ENCODE assay signal across 21 mouse cellular contexts in the genomic region with DNA sequence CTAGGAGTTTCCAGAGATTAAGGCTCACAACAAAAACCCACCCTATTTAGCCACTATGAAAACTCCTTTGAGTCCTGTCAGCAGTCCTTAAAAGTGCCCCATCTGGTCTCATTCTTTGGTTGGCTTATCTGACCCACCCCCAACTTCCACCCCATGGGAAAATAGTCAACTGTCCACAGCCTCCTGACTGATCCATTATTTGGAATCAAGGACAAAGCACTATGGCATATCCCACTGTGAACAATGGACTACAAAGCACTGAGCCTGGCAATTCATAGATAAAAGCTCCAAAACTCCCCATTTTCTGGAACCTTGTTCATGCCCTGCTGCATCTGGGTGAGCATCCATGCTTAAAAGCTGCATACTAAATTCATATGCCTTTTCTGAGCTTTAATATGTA. TPM values are rescaled to one million over a fixed set of nuclear protein-coding genes. Genes with fewer than 3 reads are reported as not detected.
DNase-seq lines count a peak whose midpoint lies in the region; ATAC-seq and TF ChIP-seq lines count a peak whose summit lies in the region.
"Had no signal": no experiment of that assay in that cellular context is flagged by ENCODE, and none has a peak within 500 bp of the region (broad histone marks: within the 10 kb centered on the region; RNA-seq: fewer than 3 reads in every experiment).

No protein-coding gene starts in this region.

- no peaks in the 10 kb centered on the region for H3K36me3 ChIP-seq in hindbrain, embryonic 11.5 days (ENCODE audit: control insufficient read depth, insufficient read depth, low read length)
- H3K36me3 ChIP-seq in midbrain, embryonic 12.5 days, result no peaks in the 10 kb centered on the region
- H3K36me3 ChIP-seq: limb, embryonic 13.5 days had no signal

- no peaks in the 10 kb centered on the region for H3K9me3 ChIP-seq in hindbrain, embryonic 11.5 days (ENCODE audit: control insufficient read depth, low read length)
- H3K9me3 ChIP-seq in midbrain, embryonic 12.5 days, result peaks cover 14% of the 10 kb centered on the region; the same call in 1 of the 2 replicates

- no peaks in the 10 kb centered on the region for H3K27me3 ChIP-seq in hindbrain, embryonic 11.5 days (ENCODE audit: control insufficient read depth, insufficient read depth, low read length)
- no peaks in the 10 kb centered on the region for H3K27me3 ChIP-seq in midbrain, embryonic 12.5 days
- H3K27me3 ChIP-seq: limb, embryonic 13.5 days had no signal

- H3K4me1 ChIP-seq in hindbrain, embryonic 11.5 days (replicated peaks; ENCODE audit: control insufficient read depth, insufficient read depth, low read length), result no peaks in the 10 kb centered on the region
- 0 out of 2 replicates have a peak, but pooled peaks cover 6% of the 10 kb centered on the region for H3K4me1 ChIP-seq in midbrain, embryonic 12.5 days

- peak overlapping the region; percentile 19 for H3K4me2 ChIP-seq in hindbrain, embryonic 11.5 days (replicated peaks; ENCODE audit: low read depth, low read length)
- peak overlapping the region; percentile 41 for H3K4me2 ChIP-seq in midbrain, embryonic 12.5 days (replicated peaks)
- H3K4me2 ChIP-seq: limb, embryonic 13.5 days had no signal

- TF ChIP-seq CTCF in layer of hippocampus, adult 2 months (conservative IDR thresholded peaks at IDR 0.05), result no peak

- ATAC-seq in hindbrain, embryonic 11.5 days (ENCODE audit: low FRiP score), result peak; percentile 70
- peak; percentile 72 for ATAC-seq in midbrain, embryonic 12.5 days (ENCODE audit: low FRiP score, low read depth)
- ATAC-seq: Patski had no signal

- H3K9ac ChIP-seq in hindbrain, embryonic 11.5 days (ENCODE audit: low read depth, low read length), result peak overlapping the region; percentile 37; the same call in 1 of the 2 replicates
- 0 out of 2 replicates have a peak overlapping the region, but pooled peaks have one; percentile 20 for H3K9ac ChIP-seq in midbrain, embryonic 12.5 days (replicated peaks)
- H3K9ac ChIP-seq: limb, embryonic 13.5 days had no signal

- H3K4me3 ChIP-seq in hindbrain, embryonic 11.5 days (ENCODE audit: low read depth, low read length), result peak overlapping the region; percentile 16; the same call in 1 of the 2 replicates
- H3K4me3 ChIP-seq in midbrain, embryonic 12.5 days, result peak overlapping the region; percentile 20
- no peak overlapping the region for H3K4me3 ChIP-seq in layer of hippocampus, adult 2 months
- H3K4me3 ChIP-seq: heart, adult 2 months; limb, embryonic 13.5 days had no signal

- peak overlapping the region; percentile 89 for H3K27ac ChIP-seq in hindbrain, embryonic 11.5 days (ENCODE audit: low read depth, low read length)
- peak overlapping the region; percentile 86 for H3K27ac ChIP-seq in midbrain, embryonic 12.5 days (replicated peaks)
- no peak overlapping the region for H3K27ac ChIP-seq in layer of hippocampus, adult 2 months
- H3K27ac ChIP-seq: heart, adult 2 months; kidney, postnatal 0 days; limb, embryonic 13.5 days; stomach, postnatal 0 days had no signal

- DNase-seq in retina, postnatal 1 day, result peak; percentile 16
- no peak for DNase-seq in retina, embryonic 14.5 days (ENCODE audit: low spot score)
- DNase-seq in hindbrain, embryonic 11.5 days (ENCODE audit: low spot score), result peak; percentile 64
- no peak for DNase-seq in layer of hippocampus, adult 2 months (ENCODE audit: low spot score in 2 of 2)
- DNase-seq in urinary bladder, postnatal 36 days (ENCODE audit: low spot score in 2 of 2), result no peak
- DNase-seq in cerebellum, adult 11 months, result no peak
- no peak for DNase-seq in adrenal gland, postnatal 4 days (ENCODE audit: low spot score in 2 of 2)
- DNase-seq: B cell, adult 2 months; cerebellum, adult 11-12 months; heart, adult 2 months; heart, postnatal 10 days; lung, postnatal 36 days; right cerebral cortex, postnatal 14 days; thymus, postnatal 36 days had no signal

RNA-seq across cellular contexts. Expression of gene Mkrn3, which starts 3.8 kb away (rescaled TPM):
- polyA plus RNA-seq in hindbrain, embryonic 11.5 days (2014; fragmentation: Nextera tagmentation; extraction: Ambion mirVana), result 16.6 and 17.5 TPM in 2 replicates
- polyA plus RNA-seq in midbrain, embryonic 12.5 days (2016; fragmentation: Nextera tagmentation; extraction: Ambion mirVana), result 25.2 and 26.4 TPM in 2 replicates
- under 1 TPM; 0.76 to 0.84 TPM for total RNA-seq in layer of hippocampus, adult 2 months (2021)
- total RNA-seq in adrenal gland, postnatal 4 days (2021), result 1 to 10 TPM; 4.1 TPM
- total RNA-seq: monocyte, adult 5-6 weeks had no signal

RNA-seq across cellular contexts. Expression of gene Magel2, which starts 39.4 kb away (rescaled TPM):
- 9.5 and 11.3 TPM in 2 replicates for polyA plus RNA-seq in hindbrain, embryonic 11.5 days (2014; fragmentation: Nextera tagmentation; extraction: Ambion mirVana)
- 14.6 and 20.2 TPM in 2 replicates for polyA plus RNA-seq in midbrain, embryonic 12.5 days (2016; fragmentation: Nextera tagmentation; extraction: Ambion mirVana)
- 1 to 10 TPM; 1.2 to 1.3 TPM for total RNA-seq in layer of hippocampus, adult 2 months (2021)
- 10 to 100 TPM; 10.2 to 12.6 TPM for total RNA-seq in adrenal gland, postnatal 4 days (2021)
- total RNA-seq: gastrocnemius, adult 18-20 months; heart, adult 2 months; monocyte, adult 5-6 weeks had no signal
- polyA plus RNA-seq: Patski had no signal

RNA-seq across cellular contexts. Expression of gene Peg12, which starts 48.1 kb away (rescaled TPM):
- polyA plus RNA-seq in hindbrain, embryonic 11.5 days (2014; fragmentation: Nextera tagmentation; extraction: Ambion mirVana), result 70.1 and 74.3 TPM in 2 replicates
- 67.3 and 74.3 TPM in 2 replicates for polyA plus RNA-seq in midbrain, embryonic 12.5 days (2016; fragmentation: Nextera tagmentation; extraction: Ambion mirVana)
- under 1 TPM; 0.27 to 0.67 TPM for total RNA-seq in layer of hippocampus, adult 2 months (2021)
- total RNA-seq in adrenal gland, postnatal 4 days (2021), result 1 to 10 TPM; 6.0 to 8.3 TPM

Comparison
In these comparisons a context has a peak if more than half of its experiments do, and no peak if none do; other contexts are left out.
1. DNase-seq: peak in retina, postnatal 1 day (single experiment) and hindbrain, embryonic 11.5 days (single experiment); none in retina, embryonic 14.5 days (single experiment), layer of hippocampus, adult 2 months (0 of 2), urinary bladder, postnatal 36 days (0 of 2), cerebellum, adult 11 months (single experiment) and adrenal gland, postnatal 4 days (0 of 2).
2. RNA of gene Magel2, which starts 39.4 kb away (total RNA-seq): 10.2 to 12.6 TPM in adrenal gland, postnatal 4 days; 1.2 to 1.3 TPM in layer of hippocampus, adult 2 months; every median in the first group is over 4 times any median in the second.
3. RNA of gene Peg12, which starts 48.1 kb away (total RNA-seq): 6.0 to 8.3 TPM in adrenal gland, postnatal 4 days; 0.27 to 0.67 TPM in layer of hippocampus, adult 2 months; every median in the first group is over 4 times any median in the second.